In genomic region chr2:104584226-104584625, GRCm38 (mm10) we compare ENCODE assay signal across 22 mouse cellular contexts. TPM values are rescaled to one million over a fixed set of nuclear protein-coding genes. Genes with fewer than 3 reads are reported as not detected.
DNase-seq lines count a peak whose midpoint lies in the region; ATAC-seq and TF ChIP-seq lines count a peak whose summit lies in the region.
"Had no signal": no experiment of that assay in that cellular context is flagged by ENCODE, and none has a peak within 500 bp of the region (broad histone marks: within the 10 kb centered on the region; RNA-seq: fewer than 3 reads in every experiment).

No protein-coding gene starts in this region.

- no peak overlapping the region for H3K4me3 ChIP-seq in forebrain, postnatal 0 days (ENCODE audit: low read depth, low read length)
- H3K4me3 ChIP-seq in forebrain, embryonic 13.5 days: no peak overlapping the region
- H3K4me3 ChIP-seq in kidney, postnatal 0 days (replicated peaks; ENCODE audit: low read depth, low read length): no peak overlapping the region
- no peak overlapping the region for H3K4me3 ChIP-seq in kidney, embryonic 16.5 days (ENCODE audit: low read length)
- H3K4me3 ChIP-seq in midbrain, postnatal 0 days (ENCODE audit: low read depth, low read length): no peak overlapping the region
- no peak overlapping the region for H3K4me3 ChIP-seq in midbrain, embryonic 10.5 days
- H3K4me3 ChIP-seq in stomach, postnatal 0 days (ENCODE audit: low read depth, low read length): no peak overlapping the region
- H3K4me3 ChIP-seq: embryonic facial prominence, embryonic 12.5 days; heart, embryonic 10.5 days; heart, embryonic 15.5 days had no signal

- no peak for TF ChIP-seq EP300 in stomach, postnatal 0 days (optimal IDR thresholded peaks at IDR 0.05)

- no peaks in the 10 kb centered on the region for H3K9me3 ChIP-seq in forebrain, postnatal 0 days (ENCODE audit: low read length)
- H3K9me3 ChIP-seq in forebrain, embryonic 13.5 days (replicated peaks): no peaks in the 10 kb centered on the region
- no peaks in the 10 kb centered on the region for H3K9me3 ChIP-seq in kidney, postnatal 0 days (replicated peaks; ENCODE audit: low read length)
- H3K9me3 ChIP-seq in kidney, embryonic 16.5 days (ENCODE audit: low read length): no peaks in the 10 kb centered on the region
- no peaks in the 10 kb centered on the region for H3K9me3 ChIP-seq in midbrain, postnatal 0 days (ENCODE audit: low read length)
- H3K9me3 ChIP-seq in midbrain, embryonic 10.5 days (replicated peaks): no peaks in the 10 kb centered on the region
- H3K9me3 ChIP-seq in stomach, postnatal 0 days (ENCODE audit: control insufficient read depth, low read length): no peaks in the 10 kb centered on the region
- H3K9me3 ChIP-seq: embryonic facial prominence, embryonic 12.5 days; G1E; heart, embryonic 10.5 days; heart, embryonic 15.5 days had no signal

- no peaks in the 10 kb centered on the region for H3K27me3 ChIP-seq in forebrain, postnatal 0 days (ENCODE audit: insufficient read depth, low read length)
- no peaks in the 10 kb centered on the region for H3K27me3 ChIP-seq in forebrain, embryonic 13.5 days
- H3K27me3 ChIP-seq in kidney, postnatal 0 days (ENCODE audit: insufficient read depth, low read length): no peaks in the 10 kb centered on the region
- H3K27me3 ChIP-seq in kidney, embryonic 16.5 days (ENCODE audit: insufficient read depth, low read length): no peaks in the 10 kb centered on the region
- no peaks in the 10 kb centered on the region for H3K27me3 ChIP-seq in midbrain, postnatal 0 days (ENCODE audit: insufficient read depth, low read length)
- no peaks in the 10 kb centered on the region for H3K27me3 ChIP-seq in midbrain, embryonic 10.5 days (ENCODE audit: low read depth, poor library complexity, severe bottlenecking)
- no peaks in the 10 kb centered on the region for H3K27me3 ChIP-seq in stomach, postnatal 0 days (ENCODE audit: control insufficient read depth, insufficient read depth, low read length)
- H3K27me3 ChIP-seq: embryonic facial prominence, embryonic 12.5 days; heart, embryonic 15.5 days had no signal

- no peak overlapping the region for H3K9ac ChIP-seq in forebrain, postnatal 0 days
- H3K9ac ChIP-seq in forebrain, embryonic 13.5 days: no peak overlapping the region
- no peak overlapping the region for H3K9ac ChIP-seq in kidney, postnatal 0 days (ENCODE audit: low read depth, low read length)
- H3K9ac ChIP-seq in kidney, embryonic 16.5 days (replicated peaks; ENCODE audit: low read length): no peak overlapping the region
- no peak overlapping the region for H3K9ac ChIP-seq in midbrain, postnatal 0 days (replicated peaks; ENCODE audit: low read length, poor library complexity, severe bottlenecking)
- no peak overlapping the region for H3K9ac ChIP-seq in stomach, postnatal 0 days (ENCODE audit: low read length)
- H3K9ac ChIP-seq: embryonic facial prominence, embryonic 12.5 days; heart, embryonic 15.5 days; hindbrain, embryonic 14.5 days had no signal

- no peak overlapping the region for H3K27ac ChIP-seq in forebrain, postnatal 0 days (ENCODE audit: low read depth, low read length)
- H3K27ac ChIP-seq in forebrain, embryonic 13.5 days: no peak overlapping the region
- H3K27ac ChIP-seq in kidney, postnatal 0 days: no peak overlapping the region
- H3K27ac ChIP-seq in kidney, embryonic 16.5 days (ENCODE audit: low read length): no peak overlapping the region
- H3K27ac ChIP-seq in midbrain, postnatal 0 days (ENCODE audit: low read depth, low read length): no peak overlapping the region
- no peak overlapping the region for H3K27ac ChIP-seq in midbrain, embryonic 10.5 days (replicated peaks)
- no peak overlapping the region for H3K27ac ChIP-seq in stomach, postnatal 0 days (replicated peaks)
- H3K27ac ChIP-seq: embryonic facial prominence, embryonic 12.5 days; heart, embryonic 10.5 days; heart, embryonic 15.5 days; hindbrain, embryonic 14.5 days had no signal

- no peak for ATAC-seq in forebrain, postnatal 0 days
- ATAC-seq in forebrain, embryonic 13.5 days: no peak
- no peak for ATAC-seq in kidney, postnatal 0 days (replicated peaks; ENCODE audit: low FRiP score, low read depth)
- no peak for ATAC-seq in kidney, embryonic 16.5 days (ENCODE audit: low FRiP score, low TSS enrichment)
- ATAC-seq in midbrain, postnatal 0 days (ENCODE audit: low FRiP score): no peak
- ATAC-seq in stomach, postnatal 0 days (ENCODE audit: low FRiP score, low TSS enrichment): no peak
- ATAC-seq: activated CD4-positive, CD25-positive, alpha-beta regulatory T cell, adult 4 months; forebrain, embryonic 16.5 days had no signal

- WGBS in forebrain, postnatal 0 days: 68% methylated on average over 7 of the region's 7 CpGs
- WGBS in forebrain, embryonic 13.5 days: 73% methylated on average over 7 of the region's 7 CpGs
- 81% methylated on average over 7 of the region's 7 CpGs for WGBS in kidney, postnatal 0 days
- WGBS in kidney, embryonic 16.5 days: 80% methylated on average over 7 of the region's 7 CpGs
- WGBS in midbrain, postnatal 0 days: 70% methylated on average over 7 of the region's 7 CpGs
- WGBS in midbrain, embryonic 10.5 days: 74% methylated on average over 7 of the region's 7 CpGs
- WGBS in stomach, postnatal 0 days: 86% methylated on average over 7 of the region's 7 CpGs

- no peak overlapping the region for H3K4me2 ChIP-seq in forebrain, postnatal 0 days (ENCODE audit: low read depth)
- H3K4me2 ChIP-seq in forebrain, embryonic 13.5 days: no peak overlapping the region
- no peak overlapping the region for H3K4me2 ChIP-seq in kidney, postnatal 0 days (ENCODE audit: low read length)
- no peak overlapping the region for H3K4me2 ChIP-seq in kidney, embryonic 16.5 days (replicated peaks; ENCODE audit: low read depth, low read length)
- no peak overlapping the region for H3K4me2 ChIP-seq in midbrain, postnatal 0 days (ENCODE audit: low read depth, low read length, poor library complexity, severe bottlenecking)
- H3K4me2 ChIP-seq in stomach, postnatal 0 days (replicated peaks; ENCODE audit: low read depth): no peak overlapping the region
- H3K4me2 ChIP-seq: embryonic facial prominence, embryonic 12.5 days; heart, embryonic 15.5 days; hindbrain, embryonic 14.5 days had no signal

- 0 out of 2 replicates have a peak, but pooled peaks cover under 1% of the 10 kb centered on the region for H3K4me1 ChIP-seq in forebrain, postnatal 0 days (ENCODE audit: insufficient read depth)
- H3K4me1 ChIP-seq in forebrain, embryonic 13.5 days: peaks cover 11% of the 10 kb centered on the region
- H3K4me1 ChIP-seq in kidney, postnatal 0 days (replicated peaks; ENCODE audit: insufficient read depth, low read length): no peaks in the 10 kb centered on the region
- H3K4me1 ChIP-seq in kidney, embryonic 16.5 days (ENCODE audit: insufficient read depth, low read length): peaks cover 4% of the 10 kb centered on the region; the same call in 1 of the 2 replicates
- no peaks in the 10 kb centered on the region for H3K4me1 ChIP-seq in midbrain, postnatal 0 days (ENCODE audit: insufficient read depth, low read length)
- H3K4me1 ChIP-seq in midbrain, embryonic 10.5 days: peaks cover 3% of the 10 kb centered on the region
- no peaks in the 10 kb centered on the region for H3K4me1 ChIP-seq in stomach, postnatal 0 days (replicated peaks; ENCODE audit: control insufficient read depth, insufficient read depth)
- H3K4me1 ChIP-seq: embryonic facial prominence, embryonic 12.5 days had no signal

- no peak for DNase-seq in forebrain, postnatal 0 days
- no peak for DNase-seq in kidney, postnatal 0 days (ENCODE audit: low spot score)
- DNase-seq in midbrain, postnatal 0 days (ENCODE audit: low spot score): no peak
- DNase-seq in midbrain, embryonic 10.5 days (ENCODE audit: low spot score): no peak
- DNase-seq in stomach, postnatal 0 days (ENCODE audit: low spot score): no peak
- no peak for DNase-seq in gastrocnemius, postnatal 10 days
- DNase-seq: adrenal gland, postnatal 14 days; cerebellum, adult 11-12 months; cerebellum, adult 9-10 months; cerebellum, postnatal 25 days; gastrocnemius, postnatal 36 days; heart, adult 18-20 months; heart, postnatal 14 days had no signal

- peak; percentile 20 for TF ChIP-seq CTCF in forebrain, postnatal 0 days (IDR thresholded peaks at IDR 0.05; ENCODE audit: low read depth)
- TF ChIP-seq CTCF in kidney, postnatal 0 days (IDR thresholded peaks at IDR 0.05; ENCODE audit: low read depth): peak; percentile 21; the same call in 1 of the 2 replicates
- TF ChIP-seq CTCF in midbrain, postnatal 0 days (IDR thresholded peaks at IDR 0.05): peak; percentile 19; the same call in 1 of the 2 replicates
- TF ChIP-seq CTCF in stomach, postnatal 0 days (IDR thresholded peaks at IDR 0.05; ENCODE audit: low read depth): peak; percentile 38

- H3K36me3 ChIP-seq in forebrain, postnatal 0 days (ENCODE audit: insufficient read depth): no peaks in the 10 kb centered on the region
- no peaks in the 10 kb centered on the region for H3K36me3 ChIP-seq in forebrain, embryonic 13.5 days (ENCODE audit: poor library complexity, severe bottlenecking)
- H3K36me3 ChIP-seq in kidney, postnatal 0 days (ENCODE audit: insufficient read depth, low read length): no peaks in the 10 kb centered on the region
- H3K36me3 ChIP-seq in kidney, embryonic 16.5 days (ENCODE audit: insufficient read depth, low read length): no peaks in the 10 kb centered on the region
- H3K36me3 ChIP-seq in midbrain, postnatal 0 days (ENCODE audit: insufficient read depth, low read length): no peaks in the 10 kb centered on the region
- no peaks in the 10 kb centered on the region for H3K36me3 ChIP-seq in midbrain, embryonic 10.5 days
- no peaks in the 10 kb centered on the region for H3K36me3 ChIP-seq in stomach, postnatal 0 days (ENCODE audit: control insufficient read depth, insufficient read depth, low read length)
- H3K36me3 ChIP-seq: embryonic facial prominence, embryonic 12.5 days; G1E; heart, embryonic 10.5 days; heart, embryonic 15.5 days had no signal

RNA-seq across cellular contexts. Expression of gene Cstf3, which starts 6.1 kb away (rescaled TPM):
- total RNA-seq in forebrain, postnatal 0 days (2014; rRNA removed): 17.9 and 33.5 TPM in 2 replicates
- 51.2 and 65.3 TPM in 2 replicates for polyA plus RNA-seq in forebrain, postnatal 0 days (2015; fragmentation: Nextera tagmentation; extraction: Ambion mirVana)
- polyA plus RNA-seq in forebrain, embryonic 13.5 days (2015; fragmentation: Nextera tagmentation; extraction: Ambion mirVana): 117 and 118 TPM in 2 replicates
- 42.8 and 48.3 TPM in 2 replicates for polyA plus RNA-seq in kidney, postnatal 0 days (2015; fragmentation: Nextera tagmentation; extraction: Ambion mirVana)
- 62.9 and 74.6 TPM in 2 replicates for polyA plus RNA-seq in kidney, embryonic 16.5 days (2015; fragmentation: Nextera tagmentation; extraction: Ambion mirVana)
- 19.1 and 30.3 TPM in 2 replicates for total RNA-seq in midbrain, postnatal 0 days (2014; rRNA removed)
- 58.9 and 72.0 TPM in 2 replicates for polyA plus RNA-seq in midbrain, postnatal 0 days (2015; fragmentation: Nextera tagmentation; extraction: Ambion mirVana)
- 94.5 and 100 TPM in 2 replicates for polyA plus RNA-seq in midbrain, embryonic 10.5 days (2016; fragmentation: Nextera tagmentation; extraction: Ambion mirVana)
- 32.9 and 33.4 TPM in 2 replicates for polyA plus RNA-seq in stomach, postnatal 0 days (2015; fragmentation: Nextera tagmentation; extraction: Ambion mirVana)
- total RNA-seq in gastrocnemius, postnatal 10 days (2021): 10 to 100 TPM; 12.4 to 17.0 TPM
